Mouse (Mus musculus) right cerebral cortex, adult 2 months (tissue): ENCODE results near the gene E130308A19Rik.

ENCODE experiments used
- DNase-seq, 2 experiments: peaks; one replicate each; pipeline ENCODE4 v3.0.0; 2021 to 2022; ENCODE audit warnings: low spot score in 2 of 2

E130308A19Rik gene

DNA sequence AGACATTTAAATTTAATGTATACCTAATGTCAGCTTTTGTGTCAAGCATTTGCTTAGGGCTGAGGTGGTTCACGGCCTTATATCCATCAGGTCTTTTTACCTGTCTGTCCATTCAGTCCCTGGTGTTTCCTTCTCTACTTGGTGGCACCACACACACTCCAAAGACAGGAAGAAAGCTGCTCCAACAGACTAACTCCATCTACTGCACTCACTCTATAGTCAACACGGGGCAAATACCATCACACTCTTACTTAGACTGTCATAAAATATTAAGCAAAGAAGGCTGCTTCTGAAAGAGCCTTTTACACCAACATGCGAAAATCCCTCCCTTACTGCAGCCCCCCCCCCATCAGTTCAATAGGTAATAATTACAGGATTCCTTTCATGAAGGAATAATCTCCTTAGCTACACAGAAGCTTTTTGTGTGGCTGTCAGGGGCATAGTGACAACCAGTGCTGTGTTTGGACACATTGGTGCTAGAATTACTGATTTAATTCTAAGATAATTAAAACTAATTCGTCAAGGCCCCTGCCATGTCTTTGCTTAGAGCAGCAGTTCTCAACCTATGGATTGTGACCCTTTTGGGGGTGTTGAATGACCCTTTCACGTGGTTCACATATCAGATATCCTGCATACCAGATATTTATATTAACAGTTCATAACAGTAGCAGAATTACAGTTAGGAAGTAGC, 101.3 kb downstream of the E130308A19Rik start:
- no peak for DNase-seq

- no peak for DNase-seq
Observed at GRCm38 (mm10) chr4:59727878-59728261, 101.9 kb downstream of the E130308A19Rik start.

DNA sequence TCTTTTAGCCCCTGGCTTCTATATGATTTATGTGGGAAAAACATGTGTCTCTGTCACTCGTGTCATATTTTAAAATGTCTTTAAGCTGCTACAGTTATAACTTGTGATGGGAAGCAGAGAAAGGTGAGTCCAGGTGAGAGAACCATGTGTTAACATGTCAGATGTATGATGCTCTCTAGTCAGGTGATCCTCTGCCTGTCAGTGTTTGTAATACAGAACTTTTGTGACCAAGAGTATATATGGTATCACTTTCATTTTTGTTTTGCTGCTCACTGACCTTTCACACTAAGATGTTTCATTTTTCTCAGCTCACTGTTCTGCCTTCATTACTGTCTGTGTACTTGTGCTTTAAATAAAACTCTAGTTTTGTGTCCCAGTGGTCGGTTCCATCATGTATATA, 102.8 kb downstream of the E130308A19Rik start:
- DNase-seq, result no peak

DNA sequence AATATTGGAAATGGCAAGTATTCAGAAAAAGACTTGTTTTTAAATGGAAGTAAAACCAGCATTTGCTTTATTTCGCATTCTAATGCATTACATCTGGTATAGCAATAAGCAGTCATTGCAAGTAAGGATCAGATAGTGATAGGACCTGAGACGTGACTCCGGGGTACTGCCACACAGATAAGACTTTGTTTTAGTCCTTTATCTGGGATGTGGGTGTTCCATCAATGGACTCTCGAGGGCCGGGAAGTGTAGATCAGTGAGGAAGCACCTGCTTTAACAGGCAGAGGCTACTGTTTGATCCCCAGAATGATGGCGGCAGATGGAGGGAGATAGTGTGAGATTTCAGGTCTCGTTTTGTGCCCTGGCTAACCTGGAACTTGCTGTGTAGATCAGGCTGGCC, 105.5 kb downstream of the E130308A19Rik start:
- no peak for DNase-seq

DNA sequence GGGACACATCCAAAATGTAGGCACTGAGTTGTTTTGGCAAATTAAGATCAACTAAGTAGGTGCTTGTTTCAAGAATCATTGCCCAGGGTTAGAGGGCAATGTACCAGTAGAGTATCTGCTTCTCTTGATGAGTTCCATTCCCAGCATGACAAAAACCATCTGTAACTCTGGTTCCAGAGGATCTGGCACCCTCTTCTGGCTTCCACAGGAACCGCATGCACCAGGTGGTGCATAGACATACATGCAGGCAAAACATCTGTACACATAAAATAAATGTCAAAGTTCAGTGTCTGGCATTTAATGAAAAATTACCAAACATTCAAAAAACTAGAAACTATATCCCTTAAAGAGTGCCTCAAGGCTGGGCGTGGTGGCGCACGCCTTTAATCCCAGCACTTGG, 113.3 kb downstream of the E130308A19Rik start:
- no peak for DNase-seq

GRCm38 (mm10) chr4:59739882-59740281, 113.9 kb downstream of the E130308A19Rik start:
- DNase-seq, result no peak

DNA sequence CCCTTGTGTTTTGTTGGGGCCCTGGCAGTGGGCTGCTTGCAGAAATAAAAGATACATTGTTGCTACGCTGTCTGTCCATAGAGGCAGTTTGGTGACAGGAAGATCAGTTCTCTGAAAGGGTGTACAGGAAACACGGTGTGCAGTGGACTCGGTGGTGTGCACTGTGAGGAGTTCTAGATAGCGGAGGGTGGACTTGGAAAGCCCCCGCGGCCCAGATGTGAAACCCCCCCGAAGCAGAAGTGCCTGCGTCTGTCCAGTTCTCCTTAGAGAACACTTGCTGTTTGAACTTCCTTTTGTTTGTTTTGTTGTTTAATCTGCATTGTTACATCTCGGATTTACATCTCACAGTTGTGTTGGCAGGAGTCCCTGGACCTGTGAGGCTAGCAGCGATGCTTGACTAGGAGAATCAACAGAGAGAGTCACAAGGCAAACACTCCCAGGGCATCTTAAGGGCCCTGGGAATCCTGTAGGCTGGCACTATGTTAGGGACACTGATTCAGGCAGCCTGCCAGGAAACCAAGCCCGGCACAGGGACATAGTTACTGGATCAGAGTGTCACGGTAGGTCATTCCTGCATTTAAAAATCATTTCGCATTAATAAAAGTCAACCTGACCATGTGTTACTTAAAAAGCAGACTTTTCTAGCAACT, 127.6 kb downstream of the E130308A19Rik start:
- DNase-seq, result no peak

DNA sequence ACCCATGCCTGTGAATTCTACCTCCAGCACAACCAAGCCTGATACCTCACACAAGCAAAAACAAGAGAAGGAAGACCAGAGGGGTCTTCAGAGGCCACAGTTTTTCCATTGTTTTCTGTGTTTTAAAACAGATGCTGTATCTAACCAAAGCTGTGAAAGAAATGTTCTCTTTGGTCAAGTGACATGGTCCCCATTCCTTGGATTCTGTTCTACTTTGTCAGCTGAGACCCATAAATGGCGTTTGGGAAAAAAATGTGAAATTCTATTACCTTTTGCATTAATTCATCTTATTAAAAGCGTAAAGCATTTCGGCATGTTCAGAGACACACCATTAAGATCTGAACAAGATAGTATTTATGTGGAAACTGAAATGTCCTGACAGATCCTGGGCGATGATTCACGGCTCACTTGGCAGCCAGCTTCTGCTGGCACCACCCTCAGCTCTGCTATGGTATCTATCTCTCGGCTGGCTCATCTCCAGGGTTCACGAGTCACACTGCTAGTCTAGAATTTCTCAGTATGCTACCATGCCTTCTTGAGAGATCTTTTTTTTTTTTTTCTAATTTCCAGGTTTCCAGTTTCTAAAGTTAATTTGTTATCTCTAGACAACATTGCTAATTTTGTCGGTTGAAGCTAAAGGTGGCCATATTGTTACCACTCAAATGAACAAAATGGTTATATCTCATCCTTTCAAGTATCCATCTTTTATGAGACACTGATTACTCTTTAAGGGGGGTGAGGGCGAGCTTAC, 130.5 kb downstream of the E130308A19Rik start:
- DNase-seq, result peak; percentile 80 to 82

GRCm38 (mm10) chr4:59757452-59758435, 131.7 kb downstream of the E130308A19Rik start:
- no peak for DNase-seq

- DNase-seq, result no peak
Observed at GRCm38 (mm10) chr4:59760016-59760415, 134.0 kb downstream of the E130308A19Rik start.

GRCm38 (mm10) chr4:59760636-59761364, 134.8 kb downstream of the E130308A19Rik start:
- peak in 1 of 2 experiments; percentile 44 for DNase-seq

GRCm38 (mm10) chr4:59761365-59761729, 135.3 kb downstream of the E130308A19Rik start:
- DNase-seq, result no peak

DNA sequence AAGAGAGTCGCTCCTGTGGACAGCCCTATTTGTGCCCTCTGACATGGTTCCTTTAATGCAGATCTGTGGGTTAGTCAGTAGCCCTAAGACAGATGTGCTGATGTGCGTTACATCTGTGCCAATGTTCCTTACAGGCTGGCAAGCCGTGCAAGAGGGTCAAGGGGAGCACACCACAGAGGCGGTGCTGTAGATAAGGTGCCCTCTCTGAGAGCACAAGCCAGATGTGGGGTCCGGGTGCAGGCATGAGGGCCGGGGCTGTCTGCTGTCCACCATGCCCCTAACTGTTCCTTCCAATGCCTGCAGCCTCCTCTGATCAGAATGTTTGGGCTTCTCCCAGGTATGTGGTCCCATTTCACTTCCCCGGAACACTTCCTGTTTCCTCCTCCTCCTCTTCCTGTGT, 138.9 kb downstream of the E130308A19Rik start:
- no peak for DNase-seq

GRCm38 (mm10) chr4:59765385-59766005, 139.5 kb downstream of the E130308A19Rik start:
- DNase-seq, result no peak

DNA sequence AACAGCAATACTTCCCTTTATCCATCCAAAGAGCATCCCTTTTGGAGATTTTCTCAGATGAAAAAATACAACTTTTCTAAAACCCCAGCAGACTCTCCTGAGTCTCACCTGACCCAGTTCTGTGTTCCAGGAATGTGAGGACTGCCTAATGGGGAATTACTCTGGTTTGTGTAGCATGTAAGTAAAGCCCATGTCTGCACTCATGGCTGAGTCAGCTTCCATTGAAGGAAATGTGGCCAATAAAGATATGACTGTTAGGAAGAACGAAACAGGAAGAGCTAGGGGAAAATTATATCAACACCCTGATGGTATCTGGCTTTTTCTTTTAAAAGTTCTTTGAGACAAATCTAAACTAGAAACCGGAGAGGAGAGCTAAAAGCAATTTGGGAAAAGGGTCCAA, 141.7 kb downstream of the E130308A19Rik start:
- DNase-seq, result no peak

GRCm38 (mm10) chr4:59772171-59772879, 146.3 kb downstream of the E130308A19Rik start:
- DNase-seq, result no peak

DNA sequence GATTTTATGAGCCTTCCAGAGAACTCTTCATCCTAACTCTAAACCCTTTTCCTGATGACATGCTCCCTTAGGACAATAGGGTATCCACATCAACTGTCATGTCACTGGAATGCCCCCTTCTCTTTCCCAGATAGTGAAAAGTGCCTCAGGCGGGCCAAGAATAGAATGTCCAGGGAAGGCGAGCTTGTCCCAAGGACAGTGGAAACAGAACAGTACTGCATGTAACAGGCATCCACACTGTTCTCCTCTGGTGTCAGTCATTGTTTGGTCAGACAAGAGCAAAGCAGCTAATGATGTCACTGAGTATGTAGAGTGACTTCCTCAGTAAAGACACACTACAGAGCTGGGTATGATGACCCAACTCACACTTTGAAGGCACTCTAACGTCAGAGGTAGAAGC, 151.8 kb downstream of the E130308A19Rik start:
- DNase-seq, result no peak

- DNase-seq, result no peak
Observed at GRCm38 (mm10) chr4:59780568-59780967, 154.6 kb downstream of the E130308A19Rik start.

DNA sequence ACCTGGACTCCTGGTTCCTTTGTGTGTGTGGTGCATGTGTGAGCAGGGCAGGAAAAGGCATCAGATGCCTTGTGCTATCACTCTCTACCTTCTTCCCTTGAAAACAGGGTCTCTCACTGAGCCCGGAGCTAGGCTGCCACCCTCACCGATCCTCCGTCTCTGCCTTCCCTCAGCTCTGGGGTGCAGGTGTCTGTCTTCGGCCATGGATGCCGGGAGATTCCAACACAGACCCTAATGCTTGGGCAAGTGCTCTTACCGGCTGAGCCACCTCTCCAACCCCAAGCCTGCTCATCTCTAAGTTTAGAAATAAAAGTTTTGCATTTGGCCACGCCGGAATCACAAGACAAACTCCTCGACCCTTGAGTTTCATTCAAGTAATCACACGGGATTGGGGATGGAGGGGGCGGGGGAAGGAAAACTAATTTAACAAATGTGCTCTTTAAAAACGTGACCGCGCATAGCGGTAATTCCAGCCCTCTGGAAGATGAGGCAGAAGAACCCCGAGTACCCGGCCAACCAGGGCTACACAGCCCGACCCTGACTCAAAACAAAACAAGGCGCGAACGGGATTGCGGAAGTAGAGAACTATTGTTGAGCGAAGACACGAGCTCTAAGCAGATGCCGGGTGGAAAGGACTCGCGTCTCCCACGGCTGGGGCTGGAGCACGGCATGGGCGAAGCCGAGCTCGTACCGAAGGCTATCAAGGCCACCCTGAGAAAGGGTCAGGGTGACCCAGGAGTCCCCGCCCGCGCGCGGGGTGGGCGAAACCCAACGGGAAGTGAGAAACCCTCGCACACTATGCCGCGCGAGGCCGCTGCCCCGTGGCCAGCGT, 157.1 kb downstream of the E130308A19Rik start:
- DNase-seq, result peak in 1 of 2 experiments; percentile 40
